Mouse (Mus musculus) c-Kit-negative CD71-positive TER-119-positive erythroid progenitor cells, embryonic 14.5 days (primary cell): ENCODE measurements around the gene Gm20929.
"Not testable (repeated sequence)": the region's sequence is repeated elsewhere in the genome, so short reads cannot be mapped to it uniquely, and the experiment has no call there.

Source experiments
- DNase-seq: peaks from one replicate; pipeline ENCODE4 v3.0.0-alpha.2; 2013; ENCODE audit warnings: low read depth, low spot score

Gm20929 gene

DNA sequence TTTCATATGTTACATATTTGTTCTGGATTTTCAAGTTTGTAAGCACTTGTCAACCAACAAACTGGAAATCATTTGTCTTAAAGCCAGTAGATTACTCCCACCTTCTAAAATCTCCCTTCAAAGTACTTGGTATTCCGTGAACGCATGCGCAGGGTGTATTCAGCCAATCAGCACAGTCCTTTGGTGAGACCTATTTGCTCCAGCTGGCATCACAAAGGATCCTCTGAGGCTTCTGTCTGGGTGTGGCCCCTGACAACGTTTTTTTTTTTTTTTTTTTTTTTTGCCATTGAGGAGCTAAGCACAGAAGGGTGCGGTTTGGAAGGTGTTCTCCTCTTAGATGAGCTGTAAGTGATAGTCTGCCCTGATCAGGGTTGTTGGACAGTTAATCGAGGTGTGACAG, at the start of gene Gm20929:
TSS of gene Gm20929 (plus strand) at position 301 of the 400 bp plus-strand sequence.
- DNase-seq, result not testable (repeated sequence)
